Mouse (Mus musculus): ENCODE data around the gene Myh13. TPM values are rescaled to one million over a fixed set of nuclear protein-coding genes. Genes with fewer than 3 reads are reported as not detected.

Gene Myh13
- total RNA-seq, 1 experiment from 2014 or later = not detected

GRCm38 (mm10) chr11:67379703-67380510 lies 58.4 kb downstream of the Myh13 start:
- no peak for ATAC-seq (replicated peaks in 1 of 2; ENCODE audit: insufficient read depth in 1 of 2, low FRiP score in 2 of 2, low TSS enrichment in 1 of 2, low read depth in 1 of 2, poor library complexity in 2 of 2, severe bottlenecking in 2 of 2)

- no peak for ATAC-seq (replicated peaks in 1 of 2; ENCODE audit: insufficient read depth in 1 of 2, low FRiP score in 2 of 2, low TSS enrichment in 1 of 2, low read depth in 1 of 2, poor library complexity in 2 of 2, severe bottlenecking in 2 of 2)
These were observed 60.4 kb downstream of the Myh13 start for GRCm38 (mm10) chr11:67381833-67382232.

- no peak for ATAC-seq (replicated peaks in 1 of 2; ENCODE audit: insufficient read depth in 1 of 2, low FRiP score in 2 of 2, low TSS enrichment in 1 of 2, low read depth in 1 of 2, poor library complexity in 2 of 2, severe bottlenecking in 2 of 2)
These were observed 63.2 kb downstream of the Myh13 start for GRCm38 (mm10) chr11:67384653-67385052.

- ATAC-seq (replicated peaks in 1 of 2; ENCODE audit: insufficient read depth in 1 of 2, low FRiP score in 2 of 2, low TSS enrichment in 1 of 2, low read depth in 1 of 2, poor library complexity in 2 of 2, severe bottlenecking in 2 of 2) = no peak
These were observed 65.5 kb downstream of the Myh13 start for GRCm38 (mm10) chr11:67386815-67387415.

- ATAC-seq (replicated peaks in 1 of 2; ENCODE audit: insufficient read depth in 1 of 2, low FRiP score in 2 of 2, low TSS enrichment in 1 of 2, low read depth in 1 of 2, poor library complexity in 2 of 2, severe bottlenecking in 2 of 2) = no peak
These were observed 69.4 kb downstream of the Myh13 start for GRCm38 (mm10) chr11:67390679-67391384.

- ATAC-seq (replicated peaks in 1 of 2; ENCODE audit: insufficient read depth in 1 of 2, low FRiP score in 2 of 2, low TSS enrichment in 1 of 2, low read depth in 1 of 2, poor library complexity in 2 of 2, severe bottlenecking in 2 of 2) = no peak
These were observed 70.9 kb downstream of the Myh13 start for GRCm38 (mm10) chr11:67392369-67392768.

GRCm38 (mm10) chr11:67400956-67401355 lies 79.5 kb downstream of the Myh13 start:
- ATAC-seq (replicated peaks in 1 of 2; ENCODE audit: insufficient read depth in 1 of 2, low FRiP score in 2 of 2, low TSS enrichment in 1 of 2, low read depth in 1 of 2, poor library complexity in 2 of 2, severe bottlenecking in 2 of 2) = no peak

GRCm38 (mm10) chr11:67414346-67414940 lies 93.0 kb downstream of the Myh13 start:
- ATAC-seq (replicated peaks in 1 of 2; ENCODE audit: insufficient read depth in 1 of 2, low FRiP score in 2 of 2, low TSS enrichment in 1 of 2, low read depth in 1 of 2, poor library complexity in 2 of 2, severe bottlenecking in 2 of 2) = no peak

Other genes with a start within 250 kb of the Myh13 start
- not detected in 2 replicates for gene Myh3, start 243.4 kb upstream of the Myh13 start, total RNA-seq (2017)
- not detected in 2 replicates for gene Myh2, start 150.6 kb upstream of the Myh13 start, total RNA-seq (2017)
- not detected in 2 replicates for gene Myh1, start 121.6 kb upstream of the Myh13 start, total RNA-seq (2017)
- not detected in 2 replicates for gene Myh4, start 83.6 kb upstream of the Myh13 start, total RNA-seq (2017)
- not detected in 2 replicates for gene Myh8, start 44.5 kb upstream of the Myh13 start, total RNA-seq (2017)
- 1.3 and 5.9 TPM in 2 replicates for gene Gas7, start 133.8 kb downstream of the Myh13 start, total RNA-seq (2017)